ENCODE assay signal across 10 mouse cellular contexts in genomic region chr13:64443263-64443894, GRCm38 (mm10). TPM values are rescaled to one million over a fixed set of nuclear protein-coding genes. Genes with fewer than 3 reads are reported as not detected.
DNase-seq lines count a peak whose midpoint lies in the region; ATAC-seq and TF ChIP-seq lines count a peak whose summit lies in the region.
"Had no signal": no experiment of that assay in that cellular context is flagged by ENCODE, and none has a peak within 500 bp of the region (broad histone marks: within the 10 kb centered on the region; RNA-seq: fewer than 3 reads in every experiment).

No protein-coding gene starts in this region.

- H3K79me2 ChIP-seq in liver, adult 2 months (ENCODE audit: control insufficient read depth, insufficient read depth, low read length): no peaks in the 10 kb centered on the region

- no peak overlapping the region for H3K27ac ChIP-seq in liver, adult 2 months (replicated peaks; ENCODE audit: insufficient read depth, low read depth, low read length)
- no peak overlapping the region for H3K27ac ChIP-seq in liver, embryonic 12.5 days
- H3K27ac ChIP-seq in forebrain, embryonic 16.5 days (ENCODE audit: low read length): no peak overlapping the region
- H3K27ac ChIP-seq in kidney, embryonic 15.5 days: no peak overlapping the region
- no peak overlapping the region for H3K27ac ChIP-seq in liver, postnatal 0 days (ENCODE audit: low read depth)

- no peak overlapping the region for H3K4me2 ChIP-seq in liver, embryonic 12.5 days
- no peak overlapping the region for H3K4me2 ChIP-seq in forebrain, embryonic 16.5 days (ENCODE audit: low read length)
- H3K4me2 ChIP-seq in kidney, embryonic 15.5 days: no peak overlapping the region
- no peak overlapping the region for H3K4me2 ChIP-seq in liver, postnatal 0 days (ENCODE audit: low read depth, low read length)

- no peak for ATAC-seq in liver, embryonic 12.5 days
- peak; percentile 88 for ATAC-seq in forebrain, embryonic 16.5 days
- ATAC-seq in kidney, embryonic 15.5 days (replicated peaks; ENCODE audit: low FRiP score): peak; percentile 37; the same call in 1 of the 2 replicates
- ATAC-seq in liver, postnatal 0 days: no peak
- no peak for ATAC-seq in activated CD4-positive, CD25-positive, alpha-beta regulatory T cell, adult 4 months

- TF ChIP-seq CTCF in liver, adult 2 months (IDR thresholded peaks at IDR 0.05; ENCODE audit: low read depth, low read length): peak; percentile 19; the same call in 1 of the 2 replicates
- peak; percentile 62 for TF ChIP-seq CTCF in liver, postnatal 0 days (IDR thresholded peaks at IDR 0.05; ENCODE audit: low read depth)

- TF ChIP-seq EP300 in liver, postnatal 0 days (IDR thresholded peaks at IDR 0.05; ENCODE audit: low read depth): no peak

- 73% methylated on average over 4 of the region's 4 CpGs for WGBS in liver, adult 2 months
- WGBS in liver, embryonic 12.5 days (ENCODE audit: insufficient replicate concordance): 44% methylated on average over 4 of the region's 4 CpGs
- WGBS in forebrain, embryonic 16.5 days: 56% methylated on average over 4 of the region's 4 CpGs
- 57% methylated on average over 4 of the region's 4 CpGs for WGBS in kidney, embryonic 15.5 days
- 51% methylated on average over 4 of the region's 4 CpGs for WGBS in liver, postnatal 0 days (ENCODE audit: insufficient replicate concordance)

- no peak for TF ChIP-seq POLR2A in liver, adult 2 months (IDR thresholded peaks at IDR 0.05; ENCODE audit: extremely low read depth, insufficient read depth, low read length)

- no peaks in the 10 kb centered on the region for H3K4me1 ChIP-seq in liver, adult 2 months (ENCODE audit: control insufficient read depth, insufficient read depth, low read length)
- peaks cover 14% of the 10 kb centered on the region; the same call in 1 of the 2 replicates for H3K4me1 ChIP-seq in liver, embryonic 12.5 days
- no peaks in the 10 kb centered on the region for H3K4me1 ChIP-seq in forebrain, embryonic 16.5 days (replicated peaks; ENCODE audit: control insufficient read depth, insufficient read depth, low read length)
- 0 out of 2 replicates have a peak, but pooled peaks cover 2% of the 10 kb centered on the region for H3K4me1 ChIP-seq in kidney, embryonic 15.5 days
- no peaks in the 10 kb centered on the region for H3K4me1 ChIP-seq in liver, postnatal 0 days (ENCODE audit: insufficient read depth)

- no peak overlapping the region for H3K4me3 ChIP-seq in liver, adult 2 months (ENCODE audit: insufficient read depth, low read depth, low read length)
- H3K4me3 ChIP-seq in liver, embryonic 12.5 days: no peak overlapping the region
- no peak overlapping the region for H3K4me3 ChIP-seq in forebrain, embryonic 16.5 days (replicated peaks; ENCODE audit: low read length)
- H3K4me3 ChIP-seq in kidney, embryonic 15.5 days (replicated peaks): no peak overlapping the region
- no peak overlapping the region for H3K4me3 ChIP-seq in liver, postnatal 0 days (ENCODE audit: low read depth, low read length)

- H3K9me3 ChIP-seq in liver, embryonic 12.5 days (replicated peaks): no peaks in the 10 kb centered on the region
- no peaks in the 10 kb centered on the region for H3K9me3 ChIP-seq in forebrain, embryonic 16.5 days (ENCODE audit: control insufficient read depth, low read length)
- no peaks in the 10 kb centered on the region for H3K9me3 ChIP-seq in kidney, embryonic 15.5 days (replicated peaks)
- no peaks in the 10 kb centered on the region for H3K9me3 ChIP-seq in liver, postnatal 0 days (ENCODE audit: low read length)

- H3K9ac ChIP-seq in liver, adult 2 months (ENCODE audit: low read depth, low read length): no peak overlapping the region
- H3K9ac ChIP-seq in liver, embryonic 12.5 days: no peak overlapping the region
- H3K9ac ChIP-seq in forebrain, embryonic 16.5 days (replicated peaks; ENCODE audit: low read depth, low read length): no peak overlapping the region
- H3K9ac ChIP-seq in kidney, embryonic 15.5 days: no peak overlapping the region
- no peak overlapping the region for H3K9ac ChIP-seq in liver, postnatal 0 days (replicated peaks)

- peaks cover 3% of the 10 kb centered on the region; the same call in 1 of the 2 replicates for H3K36me3 ChIP-seq in liver, adult 2 months (ENCODE audit: control insufficient read depth, insufficient read depth, low read length)
- peaks cover 5% of the 10 kb centered on the region; the same call in 1 of the 2 replicates for H3K36me3 ChIP-seq in liver, embryonic 12.5 days
- H3K36me3 ChIP-seq in forebrain, embryonic 16.5 days (ENCODE audit: control insufficient read depth, insufficient read depth): no peaks in the 10 kb centered on the region
- no peaks in the 10 kb centered on the region for H3K36me3 ChIP-seq in kidney, embryonic 15.5 days
- H3K36me3 ChIP-seq in liver, postnatal 0 days (replicated peaks; ENCODE audit: insufficient read depth, low read length): peaks cover 4% of the 10 kb centered on the region

- peak; percentile 39 for DNase-seq in liver, adult 2 months (ENCODE audit: extremely low read depth, low read depth, low spot score)
- peak; percentile 48 for DNase-seq in c-Kit-positive CD71-positive TER-119-negative erythroid progenitor cells, embryonic 14.5 days (ENCODE audit: low read depth)
- peak; percentile 40 for DNase-seq in liver, postnatal 0 days
- DNase-seq in retina, postnatal 7 days (ENCODE audit: low read depth, low spot score): peak; percentile 72

- no peaks in the 10 kb centered on the region for H3K27me3 ChIP-seq in liver, adult 2 months (ENCODE audit: control insufficient read depth, insufficient read depth, low read length)
- no peaks in the 10 kb centered on the region for H3K27me3 ChIP-seq in liver, embryonic 12.5 days (replicated peaks)
- no peaks in the 10 kb centered on the region for H3K27me3 ChIP-seq in forebrain, embryonic 16.5 days (replicated peaks; ENCODE audit: control insufficient read depth, insufficient read depth, low read length)
- no peaks in the 10 kb centered on the region for H3K27me3 ChIP-seq in kidney, embryonic 15.5 days
- H3K27me3 ChIP-seq in liver, postnatal 0 days (ENCODE audit: insufficient read depth, low read length): no peaks in the 10 kb centered on the region

RNA-seq across cellular contexts. Expression of gene Cdk20, which starts 11.3 kb away (rescaled TPM):
- 4.0 and 5.6 TPM in 2 replicates for total RNA-seq in liver, adult 2 months (2014; rRNA removed)
- polyA plus RNA-seq in liver, adult 2 months (2012; rRNA removed): 11.8 and 15.7 TPM in 2 replicates
- polyA plus RNA-seq in liver, embryonic 12.5 days (2016; fragmentation: Nextera tagmentation; extraction: Ambion mirVana): 5.2 and 5.5 TPM in 2 replicates
- 32.6 and 33.1 TPM in 2 replicates for polyA plus RNA-seq in forebrain, embryonic 16.5 days (2015; fragmentation: Nextera tagmentation; extraction: Ambion mirVana)
- polyA plus RNA-seq in kidney, embryonic 15.5 days (2015; fragmentation: Nextera tagmentation; extraction: Ambion mirVana): 10.4 and 12.8 TPM in 2 replicates
- 4.5 and 4.8 TPM in 2 replicates for polyA plus RNA-seq in liver, postnatal 0 days (2015; fragmentation: Nextera tagmentation; extraction: Ambion mirVana)
- 1 to 10 TPM; 3.7 to 3.8 TPM for polyA plus RNA-seq in activated CD4-positive, CD25-positive, alpha-beta regulatory T cell, adult 4 months (2017; shearing (Covaris generic))

RNA-seq across cellular contexts. Expression of gene Fam240b, which starts 54.2 kb away (rescaled TPM):
- total RNA-seq in liver, adult 2 months (2014; rRNA removed): not detected in 2 replicates
- polyA plus RNA-seq in liver, adult 2 months (2012; rRNA removed): not detected in 2 replicates
- polyA plus RNA-seq in liver, embryonic 12.5 days (2016; fragmentation: Nextera tagmentation; extraction: Ambion mirVana): not detected in 2 replicates
- polyA plus RNA-seq in forebrain, embryonic 16.5 days (2015; fragmentation: Nextera tagmentation; extraction: Ambion mirVana): not detected in 2 replicates
- not detected in 2 replicates for polyA plus RNA-seq in kidney, embryonic 15.5 days (2015; fragmentation: Nextera tagmentation; extraction: Ambion mirVana)
- polyA plus RNA-seq in liver, postnatal 0 days (2015; fragmentation: Nextera tagmentation; extraction: Ambion mirVana): not detected in 2 replicates
- not detected for polyA plus RNA-seq in activated CD4-positive, CD25-positive, alpha-beta regulatory T cell, adult 4 months (2017; shearing (Covaris generic))
- total RNA-seq: neutrophil, adult 5-6 weeks had no signal
- polyA plus RNA-seq: heart, embryonic 16.5 days had no signal

Comparison
In these comparisons a context has a peak if more than half of its experiments do, and no peak if none do; other contexts are left out.
1. ATAC-seq: peak in forebrain, embryonic 16.5 days (single experiment) and kidney, embryonic 15.5 days (single experiment); none in liver, embryonic 12.5 days (single experiment), liver, postnatal 0 days (single experiment) and activated CD4-positive, CD25-positive, alpha-beta regulatory T cell, adult 4 months (single experiment).
2. Peak in every context shown above with its lines, with median percentiles within 50 percentile points of each other: DNase-seq.